Mouse (Mus musculus) midbrain, embryonic 16.5 days (tissue): ENCODE data around the gene Aurka. TPM values are rescaled to one million over a fixed set of nuclear protein-coding genes. Genes with fewer than 3 reads are reported as not detected.

Experiments used
- ATAC-seq: fragments of 200-750 bp; cut with Nextera tagmentation; 2 replicates; pipeline ENCODE4 v1.8.0; 2017; ENCODE audit warnings: moderate TSS enrichment
- H3K27ac ChIP-seq: fragments of 300-500 bp; sonication (generic); 2 replicates; pipeline ENCODE4 v1.5.1; 2014; ENCODE audit warnings: mild to moderate bottlenecking, low read length, mixed read lengths
- H3K27me3 ChIP-seq: fragments of 300-500 bp; sonication (generic); 2 replicates; pipeline ENCODE4 v1.6.1; 2014; ENCODE audit warnings: low read depth, low read length, mixed read lengths; ENCODE audit not compliant: control insufficient read depth, insufficient read depth
- H3K36me3 ChIP-seq: fragments of 300-500 bp; sonication (generic); 2 replicates; pipeline ENCODE4 v1.6.1; 2014; ENCODE audit warnings: mild to moderate bottlenecking, low read length, moderate library complexity, mixed read lengths; ENCODE audit not compliant: control insufficient read depth, insufficient read depth
- H3K4me1 ChIP-seq: fragments of 300-500 bp; sonication (generic); 2 replicates; pipeline ENCODE4 v1.6.1; 2014; ENCODE audit warnings: mild to moderate bottlenecking, low read length, mixed read lengths; ENCODE audit not compliant: control insufficient read depth, insufficient read depth
- H3K4me2 ChIP-seq: fragments of 300-500 bp; sonication (generic); 2 replicates; pipeline ENCODE4 v1.6.1; 2014; ENCODE audit warnings: mild to moderate bottlenecking, low read length, mixed read lengths
- H3K4me3 ChIP-seq: fragments of 300-500 bp; sonication (generic); 2 replicates; pipeline ENCODE4 v1.5.1; 2014; ENCODE audit warnings: low read depth, mild to moderate bottlenecking, low read length, moderate library complexity, mixed read lengths
- H3K9ac ChIP-seq: fragments of 300-500 bp; sonication (generic); 2 replicates; pipeline ENCODE4 v1.6.1; 2014; ENCODE audit warnings: low read depth, low read length, mixed read lengths
- H3K9me3 ChIP-seq: fragments of 300-500 bp; sonication (generic); replicated peaks from 2 replicates; pipeline ENCODE4 v1.6.1; 2014; ENCODE audit warnings: mild to moderate bottlenecking, low read length, mixed read lengths; ENCODE audit not compliant: control insufficient read depth, poor library complexity, severe bottlenecking
- WGBS: fragments of 180-500 bp; shearing (Covaris S2); extraction: QIAGEN DNeasy Blood & Tissue Kit; methylation state at CpG from one replicate; pipeline ENCODE4 v1.1.7; 2014; 5-methylcytosine and 5-hydroxymethylcytosine counted together
- polyA plus RNA-seq: library from polyadenylated mRNA; unstranded; fragments of >200 nt; fragmentation: Nextera tagmentation; extraction: Ambion mirVana; gene quantifications from 2 replicates; pipeline ENCODE4 v1.2.1, GENCODE M21; 2015

Aurka gene
- polyA plus RNA-seq, 1 experiment from 2014 or later, result 10.4 TPM

DNA sequence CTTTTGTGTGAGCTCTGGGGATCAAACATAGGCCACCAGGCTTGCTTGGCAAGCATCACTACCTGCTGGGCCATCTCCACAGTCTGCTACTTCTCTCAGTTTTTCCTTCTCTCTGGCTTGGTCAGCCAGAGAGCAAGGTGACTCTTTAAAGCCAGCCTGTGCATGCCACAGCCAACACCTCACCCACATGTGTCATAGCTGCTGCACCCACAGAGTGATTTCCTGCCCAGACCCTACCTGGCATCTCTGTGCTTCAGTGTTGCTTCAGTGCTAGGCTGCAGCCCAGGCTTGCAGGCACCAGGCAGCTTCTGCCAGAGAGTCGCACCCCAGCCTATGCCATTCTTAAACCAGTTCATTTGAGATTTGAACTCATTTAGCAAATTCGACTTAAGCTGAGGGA, 37.2 kb upstream of the Aurka start:
- WGBS, result 69% methylated on average over 2 of the region's 2 CpGs
- Histone ChIP-seq H3K36me3 (no peaks in the 10 kb centered on the region), H3K9me3 (no peaks in the 10 kb centered on the region), H3K4me2 (no peak overlapping the region), H3K4me3 (no peak overlapping the region), H3K27me3 (no peaks in the 10 kb centered on the region), H3K9ac (no peak overlapping the region), H3K27ac (no peak overlapping the region), H3K4me1 (no peaks in the 10 kb centered on the region)
- ATAC-seq, result no peak

DNA sequence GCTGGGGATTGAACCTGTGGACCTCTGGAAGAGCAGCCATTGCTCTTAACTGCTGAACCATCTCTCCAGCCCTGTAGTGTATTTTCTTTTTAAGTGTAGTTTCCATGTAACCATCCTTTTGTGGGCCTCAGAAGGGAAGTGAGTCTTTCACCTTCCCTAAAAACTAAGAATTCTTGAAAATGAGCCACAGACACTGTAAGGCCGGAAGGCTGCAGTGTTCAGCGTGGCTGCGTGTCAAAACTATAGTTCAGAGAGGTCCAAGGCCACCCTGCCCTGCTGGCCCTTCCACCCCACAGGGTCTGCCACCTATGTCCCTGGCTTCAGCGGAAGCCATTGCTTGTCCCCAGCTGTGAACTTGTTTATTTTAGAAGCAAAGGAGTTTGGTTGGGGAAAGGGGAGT, 35.8 kb upstream of the Aurka start:
- no peak for ATAC-seq
- Histone ChIP-seq H3K27me3 (no peaks in the 10 kb centered on the region), H3K9me3 (no peaks in the 10 kb centered on the region), H3K9ac (no peak overlapping the region), H3K27ac (no peak overlapping the region), H3K4me2 (no peak overlapping the region), H3K36me3 (no peaks in the 10 kb centered on the region), H3K4me1 (no peaks in the 10 kb centered on the region), H3K4me3 (no peak overlapping the region)
- 86% methylated on average over 4 of the region's 4 CpGs for WGBS

DNA sequence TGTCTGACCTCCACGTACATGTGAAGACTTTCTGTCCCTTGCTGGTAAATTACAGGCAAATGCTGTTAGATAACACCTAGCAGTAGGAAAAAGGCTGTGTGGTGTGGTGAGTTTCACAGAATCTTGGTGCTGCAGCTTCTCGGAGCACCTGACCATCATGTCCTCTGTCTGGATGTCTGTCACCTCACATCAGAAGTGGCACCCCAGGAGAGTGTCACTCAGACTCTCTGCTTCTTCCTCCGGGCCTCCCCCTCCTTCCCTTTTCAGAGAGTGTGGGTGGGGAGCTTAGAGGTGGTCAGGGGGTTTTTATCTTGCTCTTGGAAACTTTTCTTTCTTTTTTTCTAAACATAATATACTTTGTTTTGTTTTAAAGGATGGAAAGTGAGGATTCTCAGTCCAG, 34.7 kb upstream of the Aurka start:
- H3K9me3 ChIP-seq, result no peaks in the 10 kb centered on the region
- no peak overlapping the region for H3K4me2 ChIP-seq
- no peak for ATAC-seq
- no peaks in the 10 kb centered on the region for H3K36me3 ChIP-seq
- no peaks in the 10 kb centered on the region for H3K4me1 ChIP-seq
- H3K9ac ChIP-seq, result no peak overlapping the region
- H3K4me3 ChIP-seq, result no peak overlapping the region
- WGBS, result 81% methylated on average over 3 of the region's 3 CpGs
- H3K27me3 ChIP-seq, result no peaks in the 10 kb centered on the region
- no peak overlapping the region for H3K27ac ChIP-seq

DNA sequence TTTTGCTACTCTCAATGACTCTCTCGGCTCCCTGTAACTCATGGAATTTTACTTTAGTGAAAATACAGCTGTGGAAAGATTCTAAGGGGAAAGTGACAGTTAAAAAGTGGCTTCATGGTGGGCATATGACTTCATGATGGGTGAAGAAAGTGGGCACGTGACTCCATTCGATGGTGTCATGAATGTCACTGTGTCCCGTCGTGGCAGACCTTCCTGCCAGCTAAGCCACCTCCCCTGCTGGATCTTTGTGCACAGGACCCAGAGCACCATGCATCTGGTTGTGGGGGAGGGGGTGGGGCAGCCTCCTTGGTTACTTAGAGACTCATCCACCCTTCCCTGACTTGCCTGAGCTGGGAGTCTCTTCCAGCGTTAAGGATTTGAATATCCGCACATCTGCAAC, 33.9 kb upstream of the Aurka start:
- no peak overlapping the region for H3K4me2 ChIP-seq
- no peak overlapping the region for H3K4me3 ChIP-seq
- H3K9ac ChIP-seq, result no peak overlapping the region
- ATAC-seq, result no peak
- H3K36me3 ChIP-seq, result no peaks in the 10 kb centered on the region
- H3K27me3 ChIP-seq, result no peaks in the 10 kb centered on the region
- no peaks in the 10 kb centered on the region for H3K9me3 ChIP-seq
- no peaks in the 10 kb centered on the region for H3K4me1 ChIP-seq
- WGBS, result 57% methylated on average over 7 of the region's 7 CpGs
- no peak overlapping the region for H3K27ac ChIP-seq

DNA sequence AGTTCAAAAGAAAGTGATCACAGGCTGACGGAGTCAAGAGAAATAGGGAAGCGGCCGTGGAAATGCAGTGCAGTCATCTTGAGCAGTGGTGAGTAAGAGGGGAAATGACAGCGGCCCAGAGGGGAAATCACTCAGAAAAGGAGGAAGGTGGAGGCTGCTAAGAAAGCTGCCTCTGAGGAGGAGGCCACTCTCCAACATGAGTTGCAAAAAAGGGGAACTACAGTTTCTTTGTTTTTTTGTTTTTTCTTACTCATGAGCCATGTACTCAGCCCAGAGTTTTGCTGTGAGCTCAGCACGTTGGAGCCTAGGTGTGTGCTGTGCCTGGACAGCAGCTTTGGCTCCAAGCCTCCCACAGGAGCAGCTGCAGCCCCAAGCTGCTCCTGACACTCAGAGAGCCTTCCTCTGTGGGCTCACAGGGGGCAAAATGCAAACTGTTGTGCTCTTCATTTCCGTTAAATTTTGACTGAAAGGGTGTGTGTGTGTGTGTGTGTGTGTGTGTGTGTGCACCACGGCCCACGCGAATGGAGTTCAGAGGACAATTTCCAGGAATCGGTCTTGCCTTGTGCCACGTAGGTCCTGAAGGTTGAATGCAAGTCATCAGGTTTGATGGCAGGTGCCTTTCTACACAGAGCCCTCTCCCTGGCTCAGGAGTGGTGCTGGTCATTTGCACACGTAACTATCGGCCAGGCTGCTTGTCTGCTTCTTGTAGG, 30.9 kb upstream of the Aurka start:
- Histone ChIP-seq H3K4me2 (no peak overlapping the region), H3K4me1 (no peaks in the 10 kb centered on the region), H3K4me3 (no peak overlapping the region), H3K9me3 (no peaks in the 10 kb centered on the region), H3K27ac (no peak overlapping the region), H3K27me3 (no peaks in the 10 kb centered on the region), H3K9ac (no peak overlapping the region), H3K36me3 (no peaks in the 10 kb centered on the region)
- WGBS, result 70% methylated on average over 13 of the region's 13 CpGs
- no peak for ATAC-seq

DNA sequence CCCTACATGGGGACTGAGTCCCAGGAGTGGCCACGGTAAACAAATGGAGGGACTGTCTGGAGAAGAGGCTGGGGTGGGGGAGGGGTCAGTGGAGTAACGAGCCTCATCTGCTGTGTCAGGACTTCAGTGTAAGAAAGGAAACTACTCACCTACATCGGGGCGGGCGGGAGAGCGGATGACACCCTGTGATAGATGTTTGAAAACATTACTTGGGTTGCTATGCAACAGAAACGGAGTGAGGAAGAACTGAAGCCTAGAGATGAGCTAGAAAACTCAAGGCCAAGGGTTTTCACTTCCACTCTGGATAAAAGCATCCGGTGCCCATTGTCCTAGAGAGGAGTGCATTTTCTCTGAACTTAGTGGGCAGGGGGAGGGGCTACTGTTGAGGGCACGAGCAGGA, 29.6 kb upstream of the Aurka start:
- Histone ChIP-seq H3K27ac (no peak overlapping the region), H3K4me1 (no peaks in the 10 kb centered on the region), H3K36me3 (no peaks in the 10 kb centered on the region), H3K9ac (no peak overlapping the region), H3K9me3 (no peaks in the 10 kb centered on the region), H3K4me3 (no peak overlapping the region), H3K4me2 (no peak overlapping the region), H3K27me3 (no peaks in the 10 kb centered on the region)
- 0 out of 2 replicates have a peak, but pooled peaks have one; percentile 14 for ATAC-seq
- 36% methylated on average over 9 of the region's 9 CpGs for WGBS

DNA sequence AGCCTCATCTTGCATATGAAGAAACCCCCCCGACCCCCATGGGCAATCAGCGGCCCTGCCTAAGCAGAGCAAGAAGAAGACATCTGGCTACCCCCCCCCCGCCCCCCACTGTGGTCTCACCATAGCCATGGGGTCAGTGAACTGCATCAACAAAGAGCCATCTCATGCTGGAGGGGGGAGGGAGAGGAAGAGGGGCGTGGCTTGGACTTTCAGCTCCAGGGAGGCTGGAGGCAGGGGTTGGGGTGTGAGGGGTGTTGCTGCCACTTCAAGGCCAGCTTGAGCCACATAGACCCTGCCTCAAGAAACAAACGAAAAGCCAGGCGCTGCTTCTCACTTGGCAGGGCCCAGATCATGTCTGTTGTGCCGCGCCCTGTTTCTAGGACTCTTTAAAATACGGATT, 25.6 kb upstream of the Aurka start:
- Histone ChIP-seq H3K27ac (no peak overlapping the region), H3K4me1 (no peaks in the 10 kb centered on the region), H3K4me3 (no peak overlapping the region), H3K9ac (no peak overlapping the region), H3K9me3 (no peaks in the 10 kb centered on the region), H3K4me2 (no peak overlapping the region), H3K27me3 (no peaks in the 10 kb centered on the region), H3K36me3 (no peaks in the 10 kb centered on the region)
- ATAC-seq, result no peak
- 45% methylated on average over 9 of the region's 9 CpGs for whole genome bisulfite sequencing

DNA sequence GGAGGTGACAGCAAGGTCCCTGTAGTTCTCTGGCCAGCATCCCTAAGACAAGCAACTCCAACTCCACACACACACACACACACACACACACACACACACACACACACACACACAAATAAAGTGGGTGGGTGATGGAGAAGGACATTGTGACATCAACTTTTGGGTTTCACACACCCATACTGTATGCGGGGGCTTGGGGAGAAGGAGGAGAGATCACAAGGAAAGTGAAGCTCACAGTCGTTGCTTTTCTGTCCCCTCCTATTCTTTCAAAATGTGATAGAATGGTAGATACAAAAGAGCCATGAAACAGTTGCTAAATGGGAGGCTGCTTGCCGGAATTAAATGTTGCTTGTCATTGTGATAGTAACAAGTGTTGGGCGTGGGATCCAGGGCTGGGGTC, 24.3 kb upstream of the Aurka start:
- Histone ChIP-seq H3K9ac (no peak overlapping the region), H3K36me3 (no peaks in the 10 kb centered on the region), H3K27ac (no peak overlapping the region), H3K4me2 (no peak overlapping the region), H3K4me3 (no peak overlapping the region), H3K27me3 (no peaks in the 10 kb centered on the region), H3K4me1 (no peaks in the 10 kb centered on the region), H3K9me3 (no peaks in the 10 kb centered on the region)
- no peak for ATAC-seq
- 67% methylated on average over 4 of the region's 4 CpGs for WGBS

DNA sequence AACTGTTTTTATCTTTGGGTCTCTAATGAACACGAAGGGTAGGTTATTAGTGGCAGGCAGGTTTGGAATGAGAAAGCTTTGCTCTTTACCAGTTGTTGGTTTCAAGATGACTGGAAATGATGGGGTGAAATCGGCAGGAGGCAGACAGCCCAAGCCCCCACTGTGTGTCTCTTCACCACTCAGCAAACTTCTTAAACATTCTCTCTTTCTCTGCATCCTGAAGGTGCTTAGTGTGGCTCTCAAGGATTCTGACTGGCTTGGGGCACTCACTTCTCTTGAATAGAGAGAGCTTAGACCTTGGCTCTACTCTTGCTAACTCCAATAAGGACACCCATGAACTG, 23.7 kb upstream of the Aurka start:
- no peaks in the 10 kb centered on the region for H3K27me3 ChIP-seq
- H3K36me3 ChIP-seq, result no peaks in the 10 kb centered on the region
- H3K27ac ChIP-seq, result no peak overlapping the region
- H3K4me3 ChIP-seq, result no peak overlapping the region
- H3K4me1 ChIP-seq, result no peaks in the 10 kb centered on the region
- no peak for ATAC-seq
- 81% methylated on average over 2 of the region's 2 CpGs for WGBS
- no peak overlapping the region for H3K4me2 ChIP-seq
- H3K9me3 ChIP-seq, result no peaks in the 10 kb centered on the region
- no peak overlapping the region for H3K9ac ChIP-seq
